Mouse (Mus musculus) kidney, embryonic 16.5 days (tissue): ENCODE measurements around the gene N4bp2l2. TPM values are rescaled to one million over a fixed set of nuclear protein-coding genes. Genes with fewer than 3 reads are reported as not detected.

Source experiments
- ATAC-seq: fragments of 200-750 bp; cut with Nextera tagmentation; 2 replicates; pipeline ENCODE4 v1.8.0; 2017; ENCODE audit warnings: moderate TSS enrichment; ENCODE audit not compliant: low FRiP score, low TSS enrichment
- H3K27ac ChIP-seq: fragments of 300-500 bp; sonication (generic); 2 replicates; pipeline ENCODE4 v1.5.1; 2014; ENCODE audit warnings: low read length
- H3K27me3 ChIP-seq: fragments of 300-500 bp; sonication (generic); 2 replicates; pipeline ENCODE4 v1.6.1; 2014; ENCODE audit warnings: low read length, control low read depth, mixed read lengths; ENCODE audit not compliant: insufficient read depth
- H3K36me3 ChIP-seq: fragments of 300-500 bp; sonication (generic); 2 replicates; pipeline ENCODE4 v1.6.1; 2014; ENCODE audit warnings: low read length, control low read depth, mixed read lengths; ENCODE audit not compliant: insufficient read depth
- H3K4me1 ChIP-seq: fragments of 300-500 bp; sonication (generic); 2 replicates; pipeline ENCODE4 v1.6.1; 2014; ENCODE audit warnings: low read length, control low read depth, mixed read lengths; ENCODE audit not compliant: insufficient read depth
- H3K4me2 ChIP-seq: fragments of 300-500 bp; sonication (generic); replicated peaks from 2 replicates; pipeline ENCODE4 v1.6.1; 2014; ENCODE audit warnings: low read depth, low read length
- H3K4me3 ChIP-seq: fragments of 300-500 bp; sonication (generic); 2 replicates; pipeline ENCODE4 v1.5.1; 2014; ENCODE audit warnings: mild to moderate bottlenecking, low read length
- H3K9ac ChIP-seq: fragments of 300-500 bp; sonication (generic); replicated peaks from 2 replicates; pipeline ENCODE4 v1.6.1; 2014; ENCODE audit warnings: low read length
- H3K9me3 ChIP-seq: fragments of 300-500 bp; sonication (generic); 2 replicates; pipeline ENCODE4 v1.6.1; 2016; ENCODE audit warnings: low read length, control low read depth
- WGBS: fragments of 180-500 bp; shearing (Covaris S2); extraction: QIAGEN DNeasy Blood & Tissue Kit; methylation state at CpG from one replicate; pipeline ENCODE4 v1.1.7; 2014; 5-methylcytosine and 5-hydroxymethylcytosine counted together
- polyA plus RNA-seq: library from polyadenylated mRNA; unstranded; fragments of >200 nt; fragmentation: Nextera tagmentation; extraction: Ambion mirVana; gene quantifications from 2 replicates; pipeline ENCODE4 v1.2.1, GENCODE M21; 2015

The N4bp2l2 gene
- polyA plus RNA-seq, 1 experiment from 2014 or later: 34.0 TPM

DNA sequence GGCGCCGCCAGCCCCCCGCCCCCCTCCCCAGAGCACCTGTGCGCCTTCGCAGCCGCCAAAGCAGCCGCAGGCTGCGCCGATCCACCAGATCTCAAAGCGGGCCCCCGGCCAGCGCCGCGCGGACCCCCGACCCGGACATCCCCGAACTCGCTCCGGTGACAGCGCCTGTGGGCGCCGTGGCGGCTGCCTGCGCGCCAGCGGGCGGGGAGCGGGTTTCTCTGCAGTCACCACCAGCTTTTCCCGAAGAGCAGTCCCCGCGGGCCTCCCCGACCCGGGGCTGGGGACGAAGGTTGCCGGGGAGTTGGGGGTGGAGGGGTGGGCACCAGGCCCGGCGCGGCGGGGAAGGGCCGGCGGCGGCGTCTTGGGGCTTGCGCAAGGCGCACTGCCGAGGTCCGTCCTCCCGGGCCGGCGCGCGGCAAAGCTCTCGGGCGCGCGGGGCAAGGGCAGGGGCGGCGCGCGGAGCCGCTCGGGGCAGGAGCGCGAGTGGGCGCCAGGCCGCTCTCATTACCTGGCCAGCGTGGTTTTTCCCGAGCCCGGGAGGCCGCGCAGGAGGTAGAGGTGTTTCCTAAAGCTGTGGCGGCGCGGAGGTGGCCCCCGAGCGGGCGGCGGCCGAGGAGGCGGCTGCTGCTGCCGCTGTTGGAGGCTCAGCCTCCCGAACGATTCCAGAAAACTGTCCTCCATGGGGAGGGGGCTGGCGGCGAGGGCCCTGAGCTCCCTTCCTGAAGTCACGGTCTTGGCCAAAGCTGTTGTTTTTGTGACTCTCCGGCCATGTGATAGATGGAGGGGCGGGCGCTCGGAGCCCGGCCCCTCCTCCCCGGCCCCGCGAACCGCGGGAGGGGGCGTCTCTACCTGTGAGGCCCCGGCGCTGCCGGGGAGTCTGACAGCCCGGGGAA lies 72.0 kb downstream of the N4bp2l2 start:
- H3K9ac ChIP-seq: peak overlapping the region; percentile 65
- peaks cover 19% of the 10 kb centered on the region for H3K4me1 ChIP-seq
- peak overlapping the region; percentile 62 for H3K4me3 ChIP-seq
- 0 out of 2 replicates have a peak, but pooled peaks cover 8% of the 10 kb centered on the region for H3K27me3 ChIP-seq
- no peaks in the 10 kb centered on the region for H3K36me3 ChIP-seq
- WGBS: 1% methylated on average over 97 of the region's 102 CpGs
- ATAC-seq: peak; percentile 89
- no peaks in the 10 kb centered on the region for H3K9me3 ChIP-seq
- H3K27ac ChIP-seq: 0 out of 2 replicates have a peak overlapping the region, but pooled peaks have one; percentile 18
- peak overlapping the region; percentile 100 for H3K4me2 ChIP-seq

DNA sequence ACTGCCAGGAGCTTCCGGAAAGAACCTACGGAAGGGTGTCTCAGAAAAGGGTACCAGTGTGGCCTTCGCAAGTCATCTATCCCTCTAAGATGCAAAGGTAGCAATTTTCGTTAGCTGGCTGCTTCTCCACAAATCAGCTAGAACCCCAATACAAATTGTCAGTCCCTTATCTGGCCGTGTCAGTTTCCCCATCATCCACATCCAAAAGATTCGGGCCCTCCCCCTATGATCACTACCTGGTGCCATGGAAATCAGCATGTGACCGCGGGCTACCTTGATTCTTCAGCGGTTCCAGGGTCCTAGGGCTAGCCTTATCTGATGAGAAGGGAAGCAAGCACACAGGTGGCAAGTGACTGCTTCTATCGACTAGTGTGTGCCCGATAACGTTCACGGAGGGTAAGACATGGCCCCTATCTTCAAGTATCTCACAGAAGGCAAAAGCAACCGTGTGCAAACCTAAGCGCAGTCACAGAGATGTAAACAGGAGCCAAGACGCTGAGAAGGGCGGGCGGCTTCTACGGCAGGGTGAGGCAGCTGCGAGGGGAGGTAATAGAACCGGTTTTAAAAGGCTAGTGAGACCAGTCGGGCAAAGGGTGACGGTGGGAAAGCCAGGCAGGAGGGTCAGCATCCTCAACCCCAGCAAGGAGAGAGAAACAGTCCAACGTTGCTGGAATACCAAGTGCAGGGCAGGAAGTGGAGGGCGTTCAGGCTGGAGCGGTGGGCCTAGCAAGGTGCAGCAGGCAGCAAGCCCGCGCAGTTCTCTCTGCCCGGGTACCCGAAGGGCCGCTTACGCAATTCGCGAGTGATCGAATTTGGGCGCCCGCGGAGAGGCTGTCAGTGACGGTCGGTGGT lies 72.9 kb downstream of the N4bp2l2 start:
- no peaks in the 10 kb centered on the region for H3K9me3 ChIP-seq
- H3K27me3 ChIP-seq: 0 out of 2 replicates have a peak, but pooled peaks cover 8% of the 10 kb centered on the region
- peaks cover 11% of the 10 kb centered on the region for H3K4me1 ChIP-seq
- peak overlapping the region; percentile 65 for H3K9ac ChIP-seq
- peak; percentile 36 for ATAC-seq
- peak overlapping the region; percentile 62 for H3K4me3 ChIP-seq
- no peaks in the 10 kb centered on the region for H3K36me3 ChIP-seq
- peak overlapping the region; percentile 100 for H3K4me2 ChIP-seq
- WGBS: 13% methylated on average over 37 of the region's 40 CpGs
- no peak overlapping the region for H3K27ac ChIP-seq

DNA sequence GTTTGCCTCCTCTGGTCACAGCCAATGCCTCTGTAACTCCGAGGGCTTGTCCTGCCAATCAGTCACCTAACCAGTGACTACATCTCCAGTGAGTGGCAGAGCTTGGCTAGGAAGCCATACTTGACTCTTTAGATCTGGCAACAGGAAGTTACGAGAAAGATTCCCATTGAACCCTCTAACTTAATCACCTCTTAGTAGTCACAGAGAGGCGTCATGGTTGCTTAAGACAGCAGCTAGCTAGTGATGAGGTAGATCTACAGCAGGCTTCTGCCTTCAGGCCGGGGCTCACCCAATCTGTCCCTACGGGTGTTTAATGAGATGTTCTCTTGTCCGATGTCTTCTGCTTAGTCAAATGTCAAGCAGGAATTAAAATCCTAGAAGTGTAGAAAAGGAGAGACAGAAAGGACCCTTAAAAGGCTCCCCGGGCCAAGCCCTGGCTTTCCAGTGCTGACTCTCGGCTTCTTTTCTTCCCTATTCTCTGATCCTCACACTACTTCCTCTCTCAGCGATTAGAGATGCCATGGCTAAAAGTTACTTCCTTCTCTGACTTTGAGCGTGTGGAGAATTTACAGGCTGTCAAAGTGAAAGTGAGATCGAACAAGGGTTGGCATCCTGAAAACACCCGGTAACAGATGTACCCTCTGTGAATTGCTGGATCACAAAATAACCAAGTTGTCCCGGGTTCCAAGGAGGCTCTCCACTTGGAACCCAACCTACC lies 73.6 kb downstream of the N4bp2l2 start:
- Histone ChIP-seq H3K27ac (no peak overlapping the region), H3K9ac (no peak overlapping the region), H3K4me1 (peaks cover 11% of the 10 kb centered on the region), H3K27me3 (0 out of 2 replicates have a peak, but pooled peaks cover 8% of the 10 kb centered on the region), H3K36me3 (no peaks in the 10 kb centered on the region), H3K4me2 (0 out of 2 replicates have a peak overlapping the region, but pooled peaks have one; percentile 100), H3K9me3 (no peaks in the 10 kb centered on the region), H3K4me3 (no peak overlapping the region)
- ATAC-seq: no peak
- 77% methylated on average over 13 of the region's 13 CpGs for WGBS

DNA sequence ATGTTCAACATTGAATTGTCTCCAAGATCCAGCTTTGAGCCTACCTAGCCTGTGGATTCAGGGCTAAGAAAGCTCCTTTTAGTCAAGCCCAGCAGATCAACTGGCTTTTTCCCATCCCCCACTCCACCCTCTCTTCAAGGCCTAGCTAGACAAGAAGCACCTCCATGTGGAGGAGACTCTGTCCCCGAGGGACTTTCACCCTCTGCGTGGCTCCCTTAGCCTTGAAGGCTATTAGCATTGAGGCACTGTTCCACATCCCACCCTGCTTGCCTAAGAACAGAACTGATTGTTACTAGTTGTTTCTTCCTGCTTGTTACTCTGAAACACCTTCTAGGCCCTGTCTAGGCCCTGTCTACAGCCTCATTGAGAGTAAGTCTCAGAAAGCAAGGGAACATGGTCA lies 76.0 kb downstream of the N4bp2l2 start:
- Histone ChIP-seq H3K36me3 (no peaks in the 10 kb centered on the region), H3K4me2 (no peak overlapping the region), H3K27ac (no peak overlapping the region), H3K27me3 (0 out of 2 replicates have a peak, but pooled peaks cover 3% of the 10 kb centered on the region), H3K4me3 (no peak overlapping the region), H3K9ac (no peak overlapping the region), H3K4me1 (peaks cover 10% of the 10 kb centered on the region), H3K9me3 (no peaks in the 10 kb centered on the region)
- ATAC-seq: no peak
- WGBS: 74% methylated on average over 2 of the region's 2 CpGs

DNA sequence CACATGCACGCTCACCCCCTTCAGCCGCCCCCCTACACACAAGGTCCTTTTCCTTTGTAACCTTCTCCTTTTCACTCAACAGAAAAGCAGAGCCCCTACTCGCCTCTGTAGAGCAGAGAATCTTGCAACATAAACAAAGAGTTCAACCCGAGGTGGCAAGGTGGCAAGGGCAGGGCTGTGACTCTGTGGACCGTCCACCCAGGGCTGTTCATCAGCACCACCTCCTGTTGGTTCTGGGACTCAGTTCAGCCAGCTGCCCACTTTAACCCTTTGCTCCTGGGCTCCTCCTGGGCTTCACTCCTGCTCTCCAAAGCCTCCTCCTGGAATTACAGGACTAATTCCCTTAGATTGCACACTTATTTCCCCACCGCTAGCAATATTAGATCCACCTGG lies 81.7 kb downstream of the N4bp2l2 start:
- Histone ChIP-seq H3K4me3 (no peak overlapping the region), H3K9me3 (no peaks in the 10 kb centered on the region), H3K27me3 (no peaks in the 10 kb centered on the region), H3K27ac (no peak overlapping the region), H3K4me2 (no peak overlapping the region), H3K4me1 (peaks cover 2% of the 10 kb centered on the region; the same call in 1 of the 2 replicates), H3K36me3 (no peaks in the 10 kb centered on the region), H3K9ac (no peak overlapping the region)
- no peak for ATAC-seq
- 25% methylated on average over 6 of the region's 6 CpGs for WGBS

DNA sequence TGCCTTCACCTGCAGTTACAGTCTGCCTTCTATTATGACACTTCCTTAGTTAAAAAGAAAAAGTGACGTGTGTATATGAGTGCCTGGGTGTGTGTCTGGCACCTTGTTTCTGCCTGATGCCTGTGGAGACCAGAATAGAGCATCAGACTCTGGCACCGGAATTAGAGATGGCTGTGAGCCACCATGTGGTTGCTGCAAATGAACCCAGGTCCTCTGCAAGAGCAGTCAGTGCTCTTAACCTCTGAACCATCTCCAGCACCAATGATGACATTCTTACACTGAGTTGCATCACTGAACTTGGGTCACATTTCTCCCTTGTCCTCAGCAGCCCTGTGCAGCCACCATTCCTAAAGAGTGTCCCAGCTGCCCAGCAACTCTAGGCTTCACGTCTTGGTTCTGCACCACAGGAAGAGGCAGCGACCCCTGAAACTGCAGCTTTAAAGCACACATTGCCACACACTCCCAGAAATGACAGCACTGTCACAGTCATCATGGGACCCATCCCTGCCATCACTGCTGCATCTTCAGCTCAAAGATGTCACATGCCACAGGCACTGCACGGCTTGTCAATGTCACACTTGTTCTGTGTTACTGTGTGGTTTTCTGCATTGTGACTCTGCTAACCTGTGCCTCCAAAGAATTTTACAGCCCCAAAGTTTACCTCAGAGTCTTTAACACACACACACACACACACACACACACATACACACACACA lies 82.2 kb downstream of the N4bp2l2 start:
- no peak overlapping the region for H3K4me2 ChIP-seq
- WGBS: 48% methylated on average over 5 of the region's 5 CpGs
- H3K36me3 ChIP-seq: no peaks in the 10 kb centered on the region
- H3K4me3 ChIP-seq: no peak overlapping the region
- H3K4me1 ChIP-seq: peaks cover 8% of the 10 kb centered on the region
- no peak overlapping the region for H3K27ac ChIP-seq
- no peaks in the 10 kb centered on the region for H3K27me3 ChIP-seq
- no peaks in the 10 kb centered on the region for H3K9me3 ChIP-seq
- H3K9ac ChIP-seq: no peak overlapping the region
- peak; percentile 70 for ATAC-seq

DNA sequence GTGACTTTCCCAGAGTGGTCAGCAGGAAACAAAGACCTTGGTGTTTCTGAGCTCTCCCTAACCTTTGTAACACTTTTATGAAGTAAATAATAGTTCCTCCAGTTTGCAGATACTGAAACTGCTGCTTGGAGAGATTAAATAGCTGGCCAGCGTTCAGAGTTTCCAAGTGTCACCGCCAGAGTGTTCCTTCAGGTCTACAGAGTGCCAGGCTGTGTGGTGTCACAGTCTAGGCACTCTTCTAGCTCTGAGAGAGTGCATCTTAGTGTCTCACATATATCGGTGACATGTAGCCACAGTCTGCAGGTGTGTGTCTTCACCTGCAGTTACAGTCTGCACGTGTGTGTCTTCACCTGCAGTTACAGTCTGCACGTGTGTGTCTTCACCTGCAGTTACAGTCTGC lies 82.8 kb downstream of the N4bp2l2 start:
- Histone ChIP-seq H3K9me3 (no peaks in the 10 kb centered on the region), H3K27ac (no peak overlapping the region), H3K9ac (no peak overlapping the region), H3K27me3 (no peaks in the 10 kb centered on the region), H3K4me3 (no peak overlapping the region), H3K4me1 (peaks cover 8% of the 10 kb centered on the region), H3K4me2 (no peak overlapping the region), H3K36me3 (no peaks in the 10 kb centered on the region)
- no peak for ATAC-seq
- WGBS: 78% methylated on average over 5 of the region's 5 CpGs

DNA sequence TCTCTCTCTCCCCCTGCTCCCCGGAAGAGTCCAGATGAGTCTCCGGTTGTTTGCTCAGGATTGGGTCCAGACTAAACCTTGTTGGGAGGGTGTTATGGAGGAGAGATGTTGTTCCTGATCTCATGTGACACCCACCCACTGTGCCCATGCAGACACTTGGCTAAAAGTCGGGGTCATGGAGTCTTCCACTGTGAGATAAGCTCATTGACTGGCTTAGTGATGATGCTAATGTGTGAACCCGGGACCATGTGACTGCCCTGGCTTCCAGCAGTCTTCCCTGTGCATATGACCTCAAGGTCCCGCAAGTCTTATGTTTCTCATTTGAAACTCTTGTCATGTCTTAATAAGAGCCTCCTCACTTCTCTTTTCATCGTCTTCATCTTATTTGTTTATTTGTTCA lies 84.8 kb downstream of the N4bp2l2 start:
- WGBS: 81% methylated on average over 6 of the region's 6 CpGs
- Histone ChIP-seq H3K27ac (no peak overlapping the region), H3K9ac (no peak overlapping the region), H3K4me3 (no peak overlapping the region), H3K27me3 (no peaks in the 10 kb centered on the region), H3K4me1 (peaks cover 8% of the 10 kb centered on the region), H3K4me2 (no peak overlapping the region), H3K36me3 (no peaks in the 10 kb centered on the region), H3K9me3 (no peaks in the 10 kb centered on the region)
- no peak for ATAC-seq

DNA sequence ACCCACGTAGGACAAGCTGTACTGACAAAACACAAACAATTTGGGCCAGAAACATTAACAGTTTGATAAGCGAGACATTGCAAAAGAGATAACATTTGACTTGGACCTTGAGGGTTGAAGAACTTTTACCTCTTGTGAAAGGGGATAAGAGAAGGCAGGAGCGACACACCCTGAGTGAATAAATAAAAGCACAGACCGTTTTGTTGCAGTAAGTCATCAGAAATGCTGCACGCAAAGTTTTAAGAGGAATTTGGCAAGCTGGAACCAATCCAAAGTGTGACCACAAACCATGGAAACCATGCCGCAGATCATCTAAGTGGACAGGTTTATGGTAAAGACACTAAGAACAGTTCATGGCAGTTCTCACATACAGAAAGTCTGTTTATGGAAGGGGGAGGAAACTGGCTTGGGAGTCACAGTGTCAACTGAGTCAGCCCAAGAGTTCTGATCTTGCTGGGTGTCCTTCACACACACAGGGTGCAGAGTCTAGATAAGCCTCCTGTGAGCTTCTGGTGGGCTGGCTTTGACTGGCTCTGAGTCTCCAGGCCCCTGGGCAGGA lies 87.3 kb downstream of the N4bp2l2 start:
- ATAC-seq: peak; percentile 33; the same call in 1 of the 2 replicates
- 39% methylated on average over 6 of the region's 6 CpGs for WGBS

More for the DNA sequence above, 87.3 kb downstream of the N4bp2l2 start:
- H3K9me3 ChIP-seq: no peaks in the 10 kb centered on the region
- H3K27me3 ChIP-seq: no peaks in the 10 kb centered on the region
- no peak overlapping the region for H3K4me3 ChIP-seq
- no peak overlapping the region for H3K27ac ChIP-seq
- H3K4me2 ChIP-seq: no peak overlapping the region
- H3K4me1 ChIP-seq: peaks cover 8% of the 10 kb centered on the region
- no peak overlapping the region for H3K9ac ChIP-seq
- no peaks in the 10 kb centered on the region for H3K36me3 ChIP-seq
